Mouse (Mus musculus) limb, embryonic 11.5 days (tissue): ENCODE measurements around the gene Bcap31. TPM values are rescaled to one million over a fixed set of nuclear protein-coding genes. Genes with fewer than 3 reads are reported as not detected.

Experiments
- ATAC-seq: fragments of 200-750 bp; cut with Nextera tagmentation; 2 replicates; pipeline ENCODE4 v1.8.0; 2017; ENCODE audit warnings: low read depth; ENCODE audit not compliant: insufficient number of reproducible peaks, low FRiP score, low TSS enrichment
- DNase-seq: peaks from one replicate; pipeline ENCODE4 v3.0.0-alpha.2; 2015; ENCODE audit warnings: low spot score
- H3K27ac ChIP-seq: fragments of 300-500 bp; sonication (generic); replicated peaks from 2 replicates; pipeline ENCODE4 v1.5.1; 2014; ENCODE audit warnings: low read depth, mild to moderate bottlenecking, low read length
- H3K27me3 ChIP-seq: fragments of 300-500 bp; sonication (generic); 2 replicates; pipeline ENCODE4 v1.6.1; 2014; ENCODE audit warnings: mild to moderate bottlenecking, low read length, mixed read lengths; ENCODE audit not compliant: control insufficient read depth, insufficient read depth
- H3K36me3 ChIP-seq: fragments of 300-500 bp; sonication (generic); 2 replicates; pipeline ENCODE4 v1.6.1; 2014; ENCODE audit warnings: mild to moderate bottlenecking, low read length, moderate library complexity, mixed read lengths; ENCODE audit not compliant: control insufficient read depth, insufficient read depth
- H3K4me1 ChIP-seq: fragments of 300-500 bp; sonication (generic); 2 replicates; pipeline ENCODE4 v1.6.1; 2014; ENCODE audit warnings: low read length, mixed read lengths; ENCODE audit not compliant: control insufficient read depth, insufficient read depth
- H3K4me2 ChIP-seq: fragments of 300-500 bp; sonication (generic); 2 replicates; pipeline ENCODE4 v1.6.1; 2014; ENCODE audit warnings: low read depth, mild to moderate bottlenecking, moderate library complexity; ENCODE audit not compliant: severe bottlenecking
- H3K4me3 ChIP-seq: fragments of 300-500 bp; sonication (generic); 2 replicates; pipeline ENCODE4 v1.5.1; 2014; ENCODE audit warnings: low read depth, low read length
- H3K9ac ChIP-seq: fragments of 300-500 bp; sonication (generic); 2 replicates; pipeline ENCODE4 v1.6.1; 2014; ENCODE audit warnings: mild to moderate bottlenecking, low read length
- H3K9me3 ChIP-seq: fragments of 300-500 bp; sonication (generic); 2 replicates; pipeline ENCODE4 v1.6.1; 2016; ENCODE audit warnings: low read length; ENCODE audit not compliant: control insufficient read depth
- WGBS: fragments of 180-500 bp; shearing (Covaris S2); extraction: QIAGEN DNeasy Blood & Tissue Kit; methylation state at CpG from one replicate; pipeline ENCODE4 v1.1.7; 2014; 5-methylcytosine and 5-hydroxymethylcytosine counted together
- polyA plus RNA-seq: library from polyadenylated mRNA; unstranded; fragments of >200 nt; fragmentation: Nextera tagmentation; extraction: Ambion mirVana; gene quantifications from 2 replicates; pipeline ENCODE4 v1.2.1, GENCODE M21; 2014

Gene Bcap31
- polyA plus RNA-seq, 1 experiment from 2014 or later = 164 TPM

- H3K27me3 ChIP-seq = no peaks in the 10 kb centered on the region
- H3K4me3 ChIP-seq = no peak overlapping the region
- peak; percentile 81 for DNase-seq
- H3K4me1 ChIP-seq = no peaks in the 10 kb centered on the region
- WGBS = 14% methylated on average over 6 of the region's 6 CpGs
- no peak overlapping the region for H3K4me2 ChIP-seq
- H3K9me3 ChIP-seq = no peaks in the 10 kb centered on the region
- no peak overlapping the region for H3K9ac ChIP-seq
- no peaks in the 10 kb centered on the region for H3K36me3 ChIP-seq
- no peak overlapping the region for H3K27ac ChIP-seq
- no peak; the same call in 1 of the 2 replicates for ATAC-seq
Measured at GRCm38 (mm10) chrX:73654177-73654576, 61.8 kb downstream of the Bcap31 start.

DNA sequence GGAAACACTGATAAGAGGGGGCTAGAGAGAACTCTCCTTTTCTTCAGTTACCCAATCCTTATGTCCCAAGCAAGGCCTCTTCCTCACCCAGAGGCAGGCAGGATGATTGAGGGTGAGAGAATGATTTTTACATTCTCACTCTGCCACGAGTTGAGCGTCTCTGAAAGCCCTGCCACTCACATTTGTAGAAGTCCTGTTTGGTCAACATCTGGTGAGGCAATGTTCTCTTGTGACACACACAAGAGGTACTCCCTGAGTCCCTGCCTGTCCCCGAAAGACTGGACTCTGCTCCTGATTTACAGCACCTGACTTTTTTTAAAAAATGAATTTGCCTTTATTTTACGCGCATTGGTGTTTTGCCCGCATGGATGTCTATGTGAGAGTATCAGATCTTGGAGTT is 62.6 kb downstream of the Bcap31 start:
- DNase-seq (no peak), ATAC-seq (no peak)
- no peak overlapping the region for H3K9ac ChIP-seq
- no peak overlapping the region for H3K4me3 ChIP-seq
- no peak overlapping the region for H3K4me2 ChIP-seq
- no peaks in the 10 kb centered on the region for H3K27me3 ChIP-seq
- no peak overlapping the region for H3K27ac ChIP-seq
- H3K9me3 ChIP-seq = no peaks in the 10 kb centered on the region
- H3K36me3 ChIP-seq = no peaks in the 10 kb centered on the region
- WGBS = 79% methylated on average over 6 of the region's 6 CpGs
- H3K4me1 ChIP-seq = no peaks in the 10 kb centered on the region

DNA sequence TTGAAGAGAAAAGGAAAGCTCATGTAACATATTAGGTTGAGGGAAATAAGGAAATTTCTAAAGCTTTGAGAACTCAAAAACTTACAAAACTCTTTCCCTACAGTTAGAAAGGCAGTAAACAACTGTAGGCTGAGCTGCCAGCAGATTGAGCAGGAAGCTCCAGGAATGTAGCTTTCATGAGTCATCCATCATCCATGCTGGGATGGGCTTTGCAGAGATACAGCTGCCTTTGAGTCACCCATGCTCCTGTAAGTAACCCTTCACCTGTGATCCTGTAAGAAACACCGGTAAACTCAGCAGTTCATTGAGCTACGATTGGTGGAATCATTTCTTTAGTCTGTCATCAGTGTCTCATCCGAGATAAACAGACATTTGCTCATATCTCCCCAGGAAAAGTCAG is 65.1 kb downstream of the Bcap31 start:
- Histone ChIP-seq H3K9me3 (no peaks in the 10 kb centered on the region), H3K27ac (no peak overlapping the region), H3K4me1 (no peaks in the 10 kb centered on the region), H3K4me2 (no peak overlapping the region), H3K4me3 (no peak overlapping the region), H3K36me3 (no peaks in the 10 kb centered on the region), H3K9ac (no peak overlapping the region), H3K27me3 (no peaks in the 10 kb centered on the region)
- WGBS = 78% methylated on average over 3 of the region's 3 CpGs
- DNase-seq = no peak
- no peak for ATAC-seq

- DNase-seq (no peak), ATAC-seq (no peak)
- no peak overlapping the region for H3K4me2 ChIP-seq
- H3K4me3 ChIP-seq = no peak overlapping the region
- 38% methylated on average over 4 of the region's 4 CpGs for WGBS
- no peak overlapping the region for H3K27ac ChIP-seq
- no peaks in the 10 kb centered on the region for H3K4me1 ChIP-seq
- no peak overlapping the region for H3K9ac ChIP-seq
- no peaks in the 10 kb centered on the region for H3K36me3 ChIP-seq
- H3K27me3 ChIP-seq = no peaks in the 10 kb centered on the region
- H3K9me3 ChIP-seq = no peaks in the 10 kb centered on the region; the same call in 1 of the 2 replicates
Measured at GRCm38 (mm10) chrX:73645121-73645520, 70.9 kb downstream of the Bcap31 start.

DNA sequence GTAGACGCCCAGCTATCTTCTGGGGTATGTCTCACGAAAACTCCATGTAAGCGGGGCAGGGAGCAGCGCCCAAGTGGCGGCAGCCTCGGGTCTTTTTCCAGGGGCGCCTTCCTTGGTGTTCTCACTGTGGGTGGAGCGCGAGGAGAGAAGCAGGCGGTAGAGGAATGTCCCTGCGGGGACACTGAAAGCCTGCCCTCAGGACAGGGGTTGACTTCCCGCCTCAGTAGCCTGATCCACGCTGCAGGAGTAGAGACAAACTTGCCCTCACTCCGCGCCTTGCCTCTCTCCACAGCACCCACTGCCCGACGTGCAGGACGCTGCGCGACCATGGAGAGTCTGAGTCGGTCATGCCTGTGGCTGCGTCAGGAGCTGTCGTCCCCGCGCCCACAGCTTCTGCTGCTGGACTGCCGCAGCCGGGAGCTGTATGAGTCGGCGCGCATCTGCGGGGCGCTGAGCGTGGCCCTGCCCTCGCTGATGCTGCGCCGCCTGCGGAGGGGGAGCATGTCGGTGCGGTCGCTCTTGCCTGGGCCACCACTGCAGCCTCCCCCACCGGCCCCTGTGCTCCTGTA is 76.0 kb downstream of the Bcap31 start:
- Histone ChIP-seq H3K9ac (peak overlapping the region; percentile 67), H3K9me3 (no peaks in the 10 kb centered on the region; the same call in 1 of the 2 replicates), H3K27me3 (peaks cover 20% of the 10 kb centered on the region), H3K4me3 (peak overlapping the region; percentile 42), H3K4me2 (peak overlapping the region; percentile 60), H3K27ac (no peak overlapping the region), H3K4me1 (no peaks in the 10 kb centered on the region), H3K36me3 (no peaks in the 10 kb centered on the region)
- ATAC-seq = no peak
- peak; percentile 42 for DNase-seq
- WGBS = 21% methylated on average over 41 of the region's 41 CpGs

DNA sequence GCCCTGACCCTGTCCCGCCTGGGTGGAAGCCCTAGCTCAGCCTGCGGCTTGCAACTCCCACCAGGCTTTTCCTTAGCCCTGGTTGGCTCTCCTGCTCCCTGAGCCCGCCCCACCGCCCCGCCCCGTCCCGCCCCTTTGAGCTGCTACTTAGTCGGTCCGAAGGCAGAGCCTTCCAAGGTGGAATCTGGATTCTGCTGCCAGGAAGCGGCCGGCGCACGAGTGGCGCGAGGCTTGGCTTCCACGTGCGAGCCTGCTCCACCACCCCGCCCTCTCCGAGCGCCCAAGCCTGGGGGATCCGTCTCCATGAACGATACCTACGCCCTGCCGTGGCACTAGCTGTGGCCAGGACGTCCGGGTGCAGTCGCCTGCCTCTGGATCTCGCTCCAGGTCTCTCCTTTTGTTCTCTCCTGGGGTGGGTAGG is 76.7 kb downstream of the Bcap31 start, which contains the start of gene Dusp9:
Gene Dusp9, plus strand, starts transcription at position 165 of the 421 bp plus-strand sequence.
- H3K27ac ChIP-seq = no peak within 1 kb of the TSS
- H3K27me3 ChIP-seq = peaks cover 20% of the 10 kb centered on the region
- no peaks in the 10 kb centered on the region; the same call in 1 of the 2 replicates for H3K9me3 ChIP-seq
- H3K9ac ChIP-seq = peak within 1 kb of the TSS; percentile 67
- H3K36me3 ChIP-seq = no peaks in the 10 kb centered on the region
- DNase-seq (peak; percentile 72), ATAC-seq (peak; percentile 72)
- H3K4me1 ChIP-seq = no peaks in the 10 kb centered on the region
- 18% methylated on average over 27 of the region's 28 CpGs for WGBS
- peak within 1 kb of the TSS; percentile 42 for H3K4me3 ChIP-seq
- peak within 1 kb of the TSS; percentile 60 for H3K4me2 ChIP-seq

DNA sequence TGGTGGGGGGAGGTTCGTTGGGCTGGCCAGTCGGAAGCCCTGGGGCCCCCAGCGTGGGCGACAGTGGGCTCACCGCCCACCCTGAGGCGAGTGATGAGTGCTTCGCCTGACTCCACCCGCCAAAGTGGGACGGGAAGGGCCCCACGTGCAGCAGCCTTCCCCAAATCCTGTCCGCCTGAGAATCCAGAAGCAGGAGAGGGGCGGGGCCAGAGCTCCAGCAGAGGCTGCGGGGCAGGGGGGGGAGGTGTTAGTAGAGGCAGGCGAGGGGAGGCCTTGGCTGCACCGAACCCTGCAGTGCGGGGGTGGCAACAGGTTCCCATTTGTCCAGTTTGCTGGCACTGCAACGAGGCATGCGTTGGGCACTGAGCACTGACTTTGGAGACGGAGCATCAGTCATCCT is 78.6 kb downstream of the Bcap31 start:
- H3K4me3 ChIP-seq = no peak overlapping the region
- whole genome bisulfite sequencing = 11% methylated on average over 18 of the region's 19 CpGs
- H3K4me1 ChIP-seq = no peaks in the 10 kb centered on the region
- H3K9ac ChIP-seq = no peak overlapping the region
- no peak overlapping the region for H3K27ac ChIP-seq
- peak overlapping the region; percentile 38 for H3K4me2 ChIP-seq
- no peak for ATAC-seq
- DNase-seq = peak; percentile 31
- no peaks in the 10 kb centered on the region for H3K36me3 ChIP-seq
- H3K9me3 ChIP-seq = no peaks in the 10 kb centered on the region; the same call in 1 of the 2 replicates
- peaks cover 20% of the 10 kb centered on the region for H3K27me3 ChIP-seq
